Mouse (Mus musculus) liver, embryonic 14.5 days (tissue): ENCODE measurements around the gene Aimp2.

Experiments
- CTCF ChIP-seq: IDR thresholded peaks from 2 replicates; pipeline ENCODE4 v1.5.1; 2016; ENCODE audit warnings: antibody characterized with exemption, low read depth, control low read depth
- EP300 ChIP-seq: IDR thresholded peaks from 2 replicates; pipeline ENCODE4 v1.6.1; 2016; ENCODE audit warnings: antibody characterized with exemption, low read depth

DNA sequence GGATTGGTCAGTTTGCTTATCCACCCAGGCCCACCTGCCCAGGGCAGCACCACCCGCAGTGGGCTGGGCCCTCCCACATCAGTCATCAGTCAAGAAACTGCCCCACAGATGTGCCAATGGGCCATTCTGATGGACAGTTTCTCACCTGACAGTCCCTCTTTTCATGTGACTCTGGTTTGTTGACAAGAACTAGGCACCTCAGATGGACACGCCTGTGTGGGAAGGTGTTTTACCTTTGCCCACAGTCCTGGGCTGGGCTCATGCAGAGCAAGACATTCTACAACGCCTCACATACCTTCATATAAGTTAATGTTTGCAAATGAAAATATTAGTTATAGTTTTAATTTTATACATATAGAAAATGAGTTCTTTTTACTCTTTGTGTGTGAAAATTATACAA is 8.5 kb upstream of the Aimp2 start:
- TF ChIP-seq CTCF = no peak
- no peak for TF ChIP-seq EP300
